Comparison of ENCODE assay signal across 8 mouse cellular contexts in genomic region chr1:176814036-176814420, GRCm38 (mm10). TPM values are rescaled to one million over a fixed set of nuclear protein-coding genes. Genes with fewer than 3 reads are reported as not detected.
DNase-seq lines count a peak whose midpoint lies in the region; ATAC-seq lines count a peak whose summit lies in the region.

Gene Cep170, minus strand, starts transcription at chr1:176814067.

- H3K9ac ChIP-seq in hindbrain, embryonic 16.5 days (ENCODE audit: low read depth, low read length) = peak within 1 kb of the TSS; percentile 100

- H3K36me3 ChIP-seq in hindbrain, embryonic 16.5 days (ENCODE audit: control insufficient read depth, insufficient read depth, low read length) = no peaks in the 10 kb centered on the region

- H3K4me2 ChIP-seq in hindbrain, embryonic 16.5 days (ENCODE audit: low read length) = peak within 1 kb of the TSS; percentile 71

- H3K4me3 ChIP-seq in hindbrain, embryonic 16.5 days (ENCODE audit: low read length) = peak within 1 kb of the TSS; percentile 89

- H3K27ac ChIP-seq in hindbrain, embryonic 16.5 days (ENCODE audit: low read depth, low read length) = peak within 1 kb of the TSS; percentile 100

- H3K4me1 ChIP-seq in hindbrain, embryonic 16.5 days (ENCODE audit: control insufficient read depth, insufficient read depth, low read depth, low read length) = peaks cover 13% of the 10 kb centered on the region

- ATAC-seq in hindbrain, embryonic 16.5 days = peak; percentile 93

- WGBS in hindbrain, embryonic 16.5 days = under 1% methylated on average over 28 of the region's 28 CpGs

- H3K9me3 ChIP-seq in hindbrain, embryonic 16.5 days (ENCODE audit: control insufficient read depth, low read length) = no peaks in the 10 kb centered on the region

- no peaks in the 10 kb centered on the region for H3K27me3 ChIP-seq in hindbrain, embryonic 16.5 days (replicated peaks; ENCODE audit: control insufficient read depth, insufficient read depth, low read length)

- peak; percentile 99 for DNase-seq in ZHBTc4 (ENCODE audit: low read depth, low spot score)
- peak; percentile 98 to 99 for DNase-seq in cerebellum, postnatal 4 days (ENCODE audit: low spot score in 2 of 2)
- peak; percentile 97 for DNase-seq in gastrocnemius, adult 18-20 months (ENCODE audit: low spot score)
- peak; percentile 92 for DNase-seq in left cerebral cortex, adult 11 months (ENCODE audit: low spot score)
- peak; percentile 95 for DNase-seq in lung, postnatal 36 days
- DNase-seq in retina, postnatal 1 day = peak; percentile 100
- peak; percentile 96 for DNase-seq in thymus, postnatal 4 days

RNA-seq across cellular contexts. Expression of gene Cep170, which starts in this region (rescaled TPM):
- 10 to 100 TPM; 17.8 to 19.1 TPM for total RNA-seq in gastrocnemius, adult 18-20 months (2021)
- polyA plus RNA-seq in hindbrain, embryonic 16.5 days (2015; fragmentation: Nextera tagmentation; extraction: Ambion mirVana) = 82.8 and 91.4 TPM in 2 replicates

Comparison
In these comparisons a context has a peak if more than half of its experiments do, and no peak if none do; other contexts are left out.
1. Peak in every context shown above with its lines: DNase-seq, ATAC-seq, H3K4me3 ChIP-seq and H3K27ac ChIP-seq.